Mouse (Mus musculus) left cerebral cortex, postnatal 14 days (tissue): ENCODE measurements at regions not wholly inside any gene's neighbourhood (a gene's known extent, or its start where the extent isn't known, plus 50 kb on each side); places are given as distances from the start of the nearest gene placed in this dataset.
A peak's percentile ranks its signal among the peaks of the same experiment; 100 is the strongest.
"Not testable (repeated sequence)": the region's sequence is repeated elsewhere in the genome, so short reads cannot be mapped to it uniquely, and the experiment has no call there.

Experiments used
- DNase-seq, 2 experiments: peaks; one replicate each; pipeline ENCODE4 v3.0.0; 2021 to 2022; ENCODE audit warnings: low spot score in 2 of 2, mixed read lengths in 1 of 2
- intact Hi-C: fragments of 180-260 bp; cut with DNase I; formaldehyde crosslinking; loops from one replicate; pipeline ENCODE4 v1.15.1; 2025

DNA sequence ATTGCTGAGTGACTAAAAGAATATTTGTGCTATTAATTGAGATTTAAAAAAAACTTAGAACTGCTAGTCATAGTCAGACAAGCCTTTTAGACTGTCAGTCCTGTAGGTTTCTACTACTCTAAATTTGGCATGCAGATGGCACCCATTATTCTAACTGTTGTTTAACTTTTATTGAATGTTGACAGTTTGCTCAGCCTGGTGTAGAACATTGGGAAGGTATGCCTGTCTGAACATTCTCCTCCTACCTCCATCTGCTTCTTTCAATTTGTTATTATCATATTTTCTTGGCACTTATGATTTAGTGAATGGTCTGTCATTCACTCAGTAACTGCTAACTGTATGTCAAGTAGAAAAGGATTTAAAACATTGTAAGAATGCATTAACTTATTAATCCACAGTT is 130.9 kb downstream of the Gmnc start:
- DNase-seq: no peak
- intact Hi-C loops: no loop called here

- DNase-seq: no peak
- intact Hi-C loops: no loop called here
Measured at GRCm38 (mm10) chr16:26849191-26849590, 142.3 kb downstream of the Gmnc start.

DNA sequence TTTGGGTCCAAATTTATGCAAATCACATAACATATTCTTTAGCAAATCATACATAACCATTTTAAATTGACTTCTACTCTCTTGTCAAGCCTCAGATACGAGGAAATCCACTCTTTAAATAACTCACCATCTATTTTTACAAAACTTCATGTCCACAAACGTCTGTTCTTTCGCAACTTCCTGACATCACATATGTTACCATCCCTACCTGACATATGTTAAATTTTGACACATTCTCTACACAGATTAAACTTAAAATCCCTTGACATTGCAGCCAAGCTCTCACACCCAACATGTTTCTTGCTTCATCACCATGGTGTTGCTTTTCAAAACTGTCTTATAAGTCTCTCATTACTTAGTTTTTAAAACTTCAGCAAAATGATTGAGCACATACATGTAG is 164.4 kb downstream of the Gmnc start:
- intact Hi-C loops: no loop called here
- peak in 1 of 2 experiments; percentile 7 for DNase-seq

DNA sequence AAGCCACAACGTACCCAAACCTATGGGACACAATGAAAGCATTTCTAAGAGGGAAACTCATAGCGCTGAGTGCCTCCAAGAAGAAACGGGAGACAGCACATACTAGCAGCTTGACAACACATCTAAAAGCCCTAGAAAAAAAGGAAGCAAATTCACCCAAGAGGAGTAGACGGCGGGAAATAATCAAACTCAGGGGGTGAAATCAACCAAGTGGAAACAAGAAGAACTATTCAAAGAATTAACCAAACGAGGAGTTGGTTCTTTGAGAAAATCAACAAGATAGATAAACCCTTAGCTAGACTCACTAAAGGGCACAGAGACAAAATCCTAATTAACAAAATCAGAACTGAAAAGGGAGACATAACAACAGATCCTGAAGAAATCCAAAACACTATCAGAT is 180.3 kb downstream of the Gmnc start:
- intact Hi-C loops, DNase-seq: not testable (repeated sequence)

DNA sequence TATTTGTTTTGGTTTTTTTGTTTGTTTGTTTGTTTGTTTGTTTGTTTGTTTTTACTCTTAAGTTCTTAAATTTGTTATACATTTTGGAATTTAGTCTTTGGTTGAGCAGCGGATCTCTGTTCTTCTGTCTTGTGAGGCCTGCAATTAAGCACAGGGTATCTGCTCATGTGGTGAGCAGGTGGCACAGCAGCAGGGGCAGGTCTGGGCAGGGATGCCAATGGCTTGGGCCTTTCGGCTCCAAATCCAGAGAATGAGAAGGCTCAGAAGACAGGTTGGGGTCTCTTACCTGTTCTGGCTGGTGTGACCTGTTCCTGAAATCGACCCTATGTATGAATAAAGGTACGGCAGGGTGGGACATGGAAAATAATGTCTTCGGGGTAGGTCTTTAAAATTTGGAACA is 186.0 kb downstream of the Gmnc start:
- DNase-seq: no peak
- intact Hi-C loops: no loop called here

GRCm38 (mm10) chr16:26787042-26787620 is 204.3 kb downstream of the Gmnc start:
- no peak for DNase-seq
- intact Hi-C loops: loop anchor here (10.0 kb wide), 2 partner anchors 358 to 668 kb away; no protein-coding TSS in a partner anchor

GRCm38 (mm10) chr16:26782331-26782730 is 200.8 kb downstream of the Il1rap start:
- DNase-seq: peak; percentile 27 to 42
- intact Hi-C loops: loop anchor here (10.0 kb wide), 2 partner anchors 362 to 672 kb away; no protein-coding TSS in a partner anchor
